Mouse (Mus musculus) heart, postnatal 0 days (tissue): ENCODE data around the gene Rbm20. TPM values are rescaled to one million over a fixed set of nuclear protein-coding genes. Genes with fewer than 3 reads are reported as not detected.
A peak's percentile ranks its signal among the peaks of the same experiment; 100 is the strongest.

ENCODE experiments used
- ATAC-seq: fragments of 200-750 bp; cut with Nextera tagmentation; 2 replicates; pipeline ENCODE4 v1.8.0; 2017; ENCODE audit warnings: low read depth, moderate number of reproducible peaks, moderate library complexity; ENCODE audit not compliant: insufficient read depth
- DNase-seq: peaks from one replicate; pipeline ENCODE4 v3.0.0-alpha.2; 2016; ENCODE audit warnings: low spot score
- H3K27ac ChIP-seq: fragments of 300-500 bp; sonication (generic); 2 replicates; pipeline ENCODE4 v1.5.1; 2014; ENCODE audit warnings: low read depth, mild to moderate bottlenecking
- H3K27me3 ChIP-seq: fragments of 300-500 bp; sonication (generic); 2 replicates; pipeline ENCODE4 v1.6.1; 2014; ENCODE audit warnings: low read length, mixed read lengths; ENCODE audit not compliant: control insufficient read depth, insufficient read depth
- H3K36me3 ChIP-seq: fragments of 300-500 bp; sonication (generic); replicated peaks from 2 replicates; pipeline ENCODE4 v1.6.1; 2014; ENCODE audit warnings: low read length, mixed read lengths; ENCODE audit not compliant: control insufficient read depth, insufficient read depth
- H3K4me1 ChIP-seq: fragments of 300-500 bp; sonication (generic); 2 replicates; pipeline ENCODE4 v1.6.1; 2014; ENCODE audit warnings: antibody characterized with exemption; ENCODE audit not compliant: control insufficient read depth, insufficient read depth
- H3K4me2 ChIP-seq: fragments of 300-500 bp; sonication (generic); 2 replicates; pipeline ENCODE4 v1.6.1; 2014; ENCODE audit warnings: low read depth, mild to moderate bottlenecking, low read length, moderate library complexity
- H3K4me3 ChIP-seq: fragments of 300-500 bp; sonication (generic); 2 replicates; pipeline ENCODE4 v1.5.1; 2014; ENCODE audit warnings: low read depth, low read length
- H3K9ac ChIP-seq: fragments of 300-500 bp; sonication (generic); replicated peaks from 2 replicates; pipeline ENCODE4 v1.6.1; 2014; ENCODE audit warnings: low read depth, low read length, mixed read lengths
- H3K9me3 ChIP-seq: fragments of 300-500 bp; sonication (generic); replicated peaks from 2 replicates; pipeline ENCODE4 v1.6.1; 2016; ENCODE audit warnings: low read length; ENCODE audit not compliant: control insufficient read depth
- CTCF ChIP-seq: IDR thresholded peaks from 2 replicates; pipeline ENCODE4 v1.5.1; 2016; ENCODE audit warnings: antibody characterized with exemption, control low read depth, low read depth
- EP300 ChIP-seq: IDR thresholded peaks from 2 replicates; pipeline ENCODE4 v1.6.1; 2016; ENCODE audit warnings: antibody characterized with exemption, low read depth
- WGBS: fragments of 180-500 bp; shearing (Covaris S2); extraction: QIAGEN DNeasy Blood & Tissue Kit; methylation state at CpG from one replicate; pipeline ENCODE4 v1.1.7; 2014; 5-methylcytosine and 5-hydroxymethylcytosine counted together
- polyA plus RNA-seq: library from polyadenylated mRNA; unstranded; fragments of >200 nt; fragmentation: Nextera tagmentation; extraction: Ambion mirVana; gene quantifications from 2 replicates; pipeline ENCODE4 v1.2.1, GENCODE M21; 2015
- total RNA-seq: library from RNA; depleted of rRNA; stranded (reverse); fragments of >200 nt; gene quantifications from 2 replicates; pipeline ENCODE4 v1.2.3, GENCODE M21; 2014; ENCODE audit warnings: low replicate concordance

Gene Rbm20
- total and polyA plus RNA-seq, 2 experiments from 2014 or later = 65.2 to 340 TPM

GRCm38 (mm10) chr19:53674131-53674925 is 2.8 kb upstream of the Rbm20 start:
- Histone ChIP-seq H3K27ac (peak overlapping the region; percentile 97), H3K9me3 (no peaks in the 10 kb centered on the region), H3K4me1 (peaks cover 24% of the 10 kb centered on the region), H3K27me3 (peaks cover 4% of the 10 kb centered on the region; the same call in 1 of the 2 replicates), H3K4me3 (0 out of 2 replicates have a peak overlapping the region, but pooled peaks have one; percentile 77), H3K36me3 (no peaks in the 10 kb centered on the region), H3K4me2 (peak overlapping the region; percentile 89), H3K9ac (no peak overlapping the region)
- no peak for TF ChIP-seq EP300
- no peak for TF ChIP-seq CTCF
- ATAC-seq (no peak), DNase-seq (no peak)
- 26% methylated on average over 9 of the region's 9 CpGs for WGBS

- WGBS = 2% methylated on average over 26 of the region's 26 CpGs
- H3K27ac ChIP-seq = peak overlapping the region; percentile 97
- no peak for ATAC-seq
- H3K4me3 ChIP-seq = peak overlapping the region; percentile 77
- peaks cover 4% of the 10 kb centered on the region; the same call in 1 of the 2 replicates for H3K27me3 ChIP-seq
- TF ChIP-seq CTCF (no peak), EP300 (no peak)
- H3K36me3 ChIP-seq = no peaks in the 10 kb centered on the region
- no peak for DNase-seq
- H3K4me1 ChIP-seq = peaks cover 6% of the 10 kb centered on the region; the same call in 1 of the 2 replicates
- peak overlapping the region; percentile 93 for H3K9ac ChIP-seq
- no peaks in the 10 kb centered on the region for H3K9me3 ChIP-seq
- peak overlapping the region; percentile 89 for H3K4me2 ChIP-seq
These were observed 878 bp upstream of the Rbm20 start for GRCm38 (mm10) chr19:53676228-53676627.

DNA sequence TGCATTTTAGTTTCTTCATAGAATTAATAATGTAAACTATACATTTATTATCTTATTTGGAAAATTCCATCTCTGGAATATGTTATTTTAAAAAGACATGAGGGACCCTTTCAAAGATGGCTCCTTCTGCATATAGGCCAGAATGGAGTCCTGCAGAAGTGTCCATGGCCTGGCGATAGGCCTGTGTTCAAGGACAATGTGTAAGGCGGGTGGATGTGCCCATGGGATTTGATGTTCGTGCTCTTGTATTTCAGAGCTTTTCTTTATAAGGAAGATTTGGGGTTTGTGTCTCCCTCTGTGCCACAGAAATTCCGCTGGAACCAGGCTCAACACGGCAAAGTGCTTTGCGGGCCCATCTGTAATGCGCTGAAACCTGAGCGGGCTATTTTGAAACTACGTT is 2.1 kb downstream of the Rbm20 start:
- H3K27me3 ChIP-seq = 0 out of 2 replicates have a peak, but pooled peaks cover 4% of the 10 kb centered on the region
- WGBS = 44% methylated on average over 9 of the region's 9 CpGs
- ATAC-seq (no peak), DNase-seq (no peak)
- H3K9me3 ChIP-seq = no peaks in the 10 kb centered on the region
- H3K4me3 ChIP-seq = peak overlapping the region; percentile 77
- H3K4me2 ChIP-seq = peak overlapping the region; percentile 89
- no peaks in the 10 kb centered on the region for H3K36me3 ChIP-seq
- TF ChIP-seq CTCF (no peak), EP300 (no peak)
- peak overlapping the region; percentile 97 for H3K27ac ChIP-seq
- peak overlapping the region; percentile 93 for H3K9ac ChIP-seq
- peaks cover 18% of the 10 kb centered on the region for H3K4me1 ChIP-seq

- no peak for ATAC-seq
- DNase-seq = no peak
- H3K27me3 ChIP-seq = 0 out of 2 replicates have a peak, but pooled peaks cover 4% of the 10 kb centered on the region
These were observed 2.9 kb downstream of the Rbm20 start for GRCm38 (mm10) chr19:53679981-53680380.

DNA sequence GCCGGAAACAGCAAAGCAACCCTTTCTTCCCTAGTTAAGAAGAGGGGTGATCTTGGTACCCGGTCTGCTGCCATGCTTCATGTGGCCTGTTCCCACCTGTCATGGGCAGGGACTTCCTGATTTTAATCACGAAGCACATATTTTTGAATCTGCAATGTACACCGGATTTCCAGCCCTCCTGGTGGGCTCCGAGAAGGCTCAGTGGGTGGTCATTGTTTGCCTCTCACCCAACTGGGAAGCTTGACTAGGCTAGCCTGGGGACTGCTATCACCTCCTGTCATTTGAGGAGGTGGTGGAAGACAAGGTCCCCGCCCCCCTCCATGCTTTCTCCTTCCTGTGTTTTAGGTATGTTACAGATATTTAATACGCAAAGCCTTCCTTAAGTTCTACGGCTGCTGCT is 5.3 kb downstream of the Rbm20 start:
- H3K4me2 ChIP-seq = peak overlapping the region; percentile 89
- no peaks in the 10 kb centered on the region for H3K27me3 ChIP-seq
- no peaks in the 10 kb centered on the region for H3K36me3 ChIP-seq
- no peak for TF ChIP-seq CTCF
- no peak for TF ChIP-seq EP300
- ATAC-seq (no peak), DNase-seq (no peak)
- H3K4me3 ChIP-seq = peak overlapping the region; percentile 33; the same call in 1 of the 2 replicates
- 0 out of 2 replicates have a peak overlapping the region, but pooled peaks have one; percentile 17 for H3K27ac ChIP-seq
- no peaks in the 10 kb centered on the region for H3K9me3 ChIP-seq
- peaks cover 17% of the 10 kb centered on the region; the same call in 1 of the 2 replicates for H3K4me1 ChIP-seq
- H3K9ac ChIP-seq = 0 out of 2 replicates have a peak overlapping the region, but pooled peaks have one; percentile 22
- 11% methylated on average over 8 of the region's 8 CpGs for WGBS

More at GRCm38 (mm10) chr19:53679981-53680380, 2.9 kb downstream of the Rbm20 start:
- H3K9me3 ChIP-seq = no peaks in the 10 kb centered on the region
- peaks cover 17% of the 10 kb centered on the region; the same call in 1 of the 2 replicates for H3K4me1 ChIP-seq
- peak overlapping the region; percentile 89 for H3K4me2 ChIP-seq
- H3K27ac ChIP-seq = peak overlapping the region; percentile 97
- TF ChIP-seq EP300 = no peak
- TF ChIP-seq CTCF = no peak
- H3K36me3 ChIP-seq = no peaks in the 10 kb centered on the region
- 42% methylated on average over 7 of the region's 7 CpGs for WGBS
- H3K9ac ChIP-seq = peak overlapping the region; percentile 93
- peak overlapping the region; percentile 77 for H3K4me3 ChIP-seq
